Mouse (Mus musculus) liver, embryonic 16.5 days (tissue): Measurements from ENCODE around the gene Zkscan2. TPM values are rescaled to one million over a fixed set of nuclear protein-coding genes. Genes with fewer than 3 reads are reported as not detected.

Source experiments
- ATAC-seq: fragments of 200-750 bp; cut with Nextera tagmentation; 2 replicates; pipeline ENCODE4 v1.8.0; 2017; ENCODE audit warnings: low read depth, mild to moderate bottlenecking, moderate number of reproducible peaks, moderate library complexity
- H3K27ac ChIP-seq: fragments of 300-500 bp; sonication (generic); 2 replicates; pipeline ENCODE4 v1.5.1; 2014; ENCODE audit warnings: mild to moderate bottlenecking, low read length
- H3K27me3 ChIP-seq: fragments of 300-500 bp; sonication (generic); 2 replicates; pipeline ENCODE4 v1.6.1; 2014; ENCODE audit warnings: low read depth, low read length, mixed read lengths; ENCODE audit not compliant: control insufficient read depth, insufficient read depth
- H3K36me3 ChIP-seq: fragments of 300-500 bp; sonication (generic); 2 replicates; pipeline ENCODE4 v1.6.1; 2014; ENCODE audit warnings: mild to moderate bottlenecking; ENCODE audit not compliant: control insufficient read depth, insufficient read depth
- H3K4me1 ChIP-seq: fragments of 300-500 bp; sonication (generic); 2 replicates; pipeline ENCODE4 v1.6.1; 2014; ENCODE audit warnings: low read depth, low read length, mixed read lengths; ENCODE audit not compliant: control insufficient read depth
- H3K4me2 ChIP-seq: fragments of 300-500 bp; sonication (generic); 2 replicates; pipeline ENCODE4 v1.6.1; 2014; ENCODE audit warnings: low read depth, low read length, mixed read lengths
- H3K4me3 ChIP-seq: fragments of 300-500 bp; sonication (generic); 2 replicates; pipeline ENCODE4 v1.5.1; 2014; ENCODE audit warnings: low read depth, mild to moderate bottlenecking, low read length
- H3K9ac ChIP-seq: fragments of 300-500 bp; sonication (generic); 2 replicates; pipeline ENCODE4 v1.6.1; 2014; ENCODE audit warnings: low read depth, low read length
- H3K9me3 ChIP-seq: fragments of 300-500 bp; sonication (generic); replicated peaks from 2 replicates; pipeline ENCODE4 v1.6.1; 2016; ENCODE audit warnings: low read length; ENCODE audit not compliant: control insufficient read depth
- WGBS: fragments of 180-500 bp; shearing (Covaris S2); extraction: QIAGEN DNeasy Blood & Tissue Kit; methylation state at CpG from one replicate; pipeline ENCODE4 v1.1.7; 2014; ENCODE audit not compliant: insufficient replicate concordance; 5-methylcytosine and 5-hydroxymethylcytosine counted together
- polyA plus RNA-seq: library from polyadenylated mRNA; unstranded; fragments of >200 nt; fragmentation: Nextera tagmentation; extraction: Ambion mirVana; gene quantifications from 2 replicates; pipeline ENCODE4 v1.2.1, GENCODE M21; 2015

Gene Zkscan2
- polyA plus RNA-seq, 1 experiment from 2014 or later = 0.06 TPM

DNA sequence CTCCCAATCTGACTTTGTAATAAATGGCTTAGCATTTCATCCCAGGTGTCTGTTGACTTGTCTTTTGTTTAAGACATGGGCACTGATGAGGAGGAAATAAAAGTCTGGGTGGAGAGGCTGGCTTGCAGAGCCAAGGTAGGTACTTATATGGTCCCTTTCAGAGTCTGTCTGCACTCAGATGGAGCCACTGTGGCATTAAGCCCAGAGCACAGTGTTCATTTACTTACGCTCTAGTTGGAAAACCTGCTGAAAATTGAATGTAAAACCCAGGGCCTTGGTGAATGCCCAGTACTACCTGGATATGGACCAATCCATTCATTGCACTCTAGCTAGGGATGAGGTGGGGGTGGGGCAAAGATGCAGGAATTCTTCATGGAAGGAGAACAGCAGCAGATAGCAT, 32.3 kb downstream of the Zkscan2 start:
- H3K9me3 ChIP-seq = no peaks in the 10 kb centered on the region
- no peak overlapping the region for H3K9ac ChIP-seq
- H3K27me3 ChIP-seq = no peaks in the 10 kb centered on the region
- 83% methylated on average over 1 of the region's 1 CpGs for WGBS
- H3K4me3 ChIP-seq = no peak overlapping the region
- H3K4me2 ChIP-seq = no peak overlapping the region
- peaks cover 3% of the 10 kb centered on the region for H3K4me1 ChIP-seq
- no peaks in the 10 kb centered on the region for H3K36me3 ChIP-seq
- ATAC-seq = no peak
- H3K27ac ChIP-seq = no peak overlapping the region

DNA sequence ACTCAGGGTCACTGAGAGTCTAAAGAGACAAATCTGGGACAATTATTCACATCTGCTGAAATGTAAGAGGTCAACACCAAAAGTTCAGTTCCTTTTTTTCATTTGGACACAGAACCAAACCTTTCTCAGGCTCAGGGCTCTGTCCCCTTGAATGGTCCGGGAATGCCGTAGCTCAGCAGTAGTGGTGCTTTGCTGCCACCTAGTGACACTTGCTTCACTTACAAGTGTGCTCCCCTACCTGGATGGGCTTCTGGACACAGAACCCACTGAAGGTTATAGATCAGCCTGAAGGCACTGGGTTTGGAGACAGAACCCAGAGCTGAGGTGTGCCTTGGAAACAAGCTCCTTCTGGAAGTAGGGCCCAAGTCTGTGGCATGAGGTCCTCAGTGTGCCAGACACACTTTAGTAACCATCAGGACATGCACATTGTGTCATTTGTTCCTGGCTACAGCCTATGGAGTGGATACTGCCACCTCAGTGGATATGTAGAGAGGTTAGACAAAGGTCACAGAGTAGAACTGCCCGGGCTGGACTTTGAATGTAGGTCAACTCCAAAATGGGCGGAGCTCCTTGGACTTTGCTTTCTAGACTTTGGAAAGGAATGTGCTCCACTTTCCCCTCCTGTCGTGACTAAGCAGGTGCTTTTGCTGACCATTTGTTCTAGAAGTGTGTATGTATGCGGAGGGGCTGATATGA, 34.4 kb downstream of the Zkscan2 start:
- Histone ChIP-seq H3K9ac (no peak overlapping the region), H3K36me3 (no peaks in the 10 kb centered on the region), H3K27ac (no peak overlapping the region), H3K27me3 (no peaks in the 10 kb centered on the region), H3K4me3 (no peak overlapping the region), H3K4me1 (peaks cover 24% of the 10 kb centered on the region), H3K4me2 (no peak overlapping the region), H3K9me3 (no peaks in the 10 kb centered on the region)
- ATAC-seq = peak; percentile 15; the same call in 1 of the 2 replicates
- WGBS = 24% methylated on average over 6 of the region's 6 CpGs

GRCm38 (mm10) chr7:123463569-123463968, 36.7 kb downstream of the Zkscan2 start:
- H3K27ac ChIP-seq = no peak overlapping the region
- H3K4me1 ChIP-seq = peaks cover 43% of the 10 kb centered on the region
- no peaks in the 10 kb centered on the region for H3K27me3 ChIP-seq
- peak overlapping the region; percentile 46; the same call in 1 of the 2 replicates for H3K4me2 ChIP-seq
- WGBS = 55% methylated on average over 4 of the region's 4 CpGs
- H3K4me3 ChIP-seq = peak overlapping the region; percentile 24
- no peak overlapping the region for H3K9ac ChIP-seq
- H3K36me3 ChIP-seq = no peaks in the 10 kb centered on the region
- no peak for ATAC-seq
- no peaks in the 10 kb centered on the region for H3K9me3 ChIP-seq

- WGBS = 8% methylated on average over 9 of the region's 9 CpGs
- Histone ChIP-seq H3K27ac (peak within 1 kb of the TSS; percentile 79), H3K36me3 (no peaks in the 10 kb centered on the region), H3K9ac (peak within 1 kb of the TSS; percentile 41), H3K4me1 (peaks cover 57% of the 10 kb centered on the region), H3K27me3 (no peaks in the 10 kb centered on the region), H3K9me3 (no peaks in the 10 kb centered on the region), H3K4me3 (peak within 1 kb of the TSS; percentile 43), H3K4me2 (peak within 1 kb of the TSS; percentile 46)
- peak; percentile 86 for ATAC-seq
These were observed 38.2 kb downstream of the Zkscan2 start, which contains the start of gene Aqp8 for GRCm38 (mm10) chr7:123462070-123462501. Gene Aqp8, plus strand, starts transcription at chr7:123462291.

DNA sequence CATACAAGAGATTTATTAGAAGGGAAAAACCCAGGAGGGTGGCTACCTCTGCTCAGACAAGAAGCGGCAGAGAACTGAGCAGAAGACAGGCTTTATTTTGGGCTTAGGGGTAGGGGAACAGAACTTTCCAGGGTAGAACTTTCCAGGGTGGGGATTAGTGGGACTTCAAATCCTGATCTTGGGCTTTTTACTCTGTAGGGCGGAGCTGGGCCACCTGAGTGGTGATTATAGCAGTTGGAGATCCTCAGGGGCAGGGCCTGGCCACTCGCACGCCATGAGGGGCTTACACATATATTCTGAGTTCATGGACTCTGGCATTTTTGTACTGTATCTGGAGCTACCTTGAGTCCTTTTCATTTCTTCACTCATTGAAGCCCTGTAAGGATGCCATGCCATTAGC, 38.9 kb downstream of the Zkscan2 start:
- H3K4me1 ChIP-seq = peaks cover 61% of the 10 kb centered on the region
- H3K36me3 ChIP-seq = no peaks in the 10 kb centered on the region
- no peaks in the 10 kb centered on the region for H3K27me3 ChIP-seq
- H3K27ac ChIP-seq = peak overlapping the region; percentile 79
- no peak for ATAC-seq
- no peaks in the 10 kb centered on the region for H3K9me3 ChIP-seq
- H3K9ac ChIP-seq = no peak overlapping the region
- WGBS = 75% methylated on average over 4 of the region's 4 CpGs
- peak overlapping the region; percentile 46 for H3K4me2 ChIP-seq
- no peak overlapping the region for H3K4me3 ChIP-seq

GRCm38 (mm10) chr7:123459247-123459646, 41.0 kb downstream of the Zkscan2 start:
- Histone ChIP-seq H3K27ac (peak overlapping the region; percentile 89), H3K27me3 (no peaks in the 10 kb centered on the region), H3K4me3 (peak overlapping the region; percentile 29; the same call in 1 of the 2 replicates), H3K4me1 (peaks cover 61% of the 10 kb centered on the region), H3K4me2 (peak overlapping the region; percentile 50), H3K9me3 (no peaks in the 10 kb centered on the region), H3K36me3 (no peaks in the 10 kb centered on the region), H3K9ac (peak overlapping the region; percentile 31; the same call in 1 of the 2 replicates)
- WGBS = 18% methylated on average over 4 of the region's 4 CpGs
- ATAC-seq = peak; percentile 59

DNA sequence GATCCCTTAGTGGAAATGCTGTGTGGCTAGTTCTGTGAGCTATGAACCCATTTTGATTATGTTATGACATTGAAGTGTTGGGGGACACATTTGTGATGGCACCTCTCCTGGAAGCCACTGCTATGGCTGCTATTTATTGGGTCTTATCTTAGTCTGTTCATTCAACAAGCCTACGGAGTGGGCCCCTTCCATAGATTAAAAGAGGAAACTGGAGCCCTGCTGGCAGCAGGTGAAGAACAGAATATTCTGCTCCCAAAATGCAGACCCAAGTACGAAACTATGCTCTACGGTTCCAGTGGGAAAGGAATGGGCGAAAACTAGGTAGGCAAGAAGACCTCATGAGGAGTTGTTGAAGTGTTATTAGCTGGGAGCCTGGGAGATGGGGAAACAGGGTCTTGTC, 41.9 kb downstream of the Zkscan2 start:
- Histone ChIP-seq H3K27ac (peak overlapping the region; percentile 68), H3K9ac (no peak overlapping the region), H3K4me1 (peaks cover 67% of the 10 kb centered on the region), H3K36me3 (no peaks in the 10 kb centered on the region), H3K27me3 (no peaks in the 10 kb centered on the region), H3K4me2 (peak overlapping the region; percentile 46; the same call in 1 of the 2 replicates), H3K9me3 (no peaks in the 10 kb centered on the region), H3K4me3 (0 out of 2 replicates have a peak overlapping the region, but pooled peaks have one; percentile 21)
- no peak for ATAC-seq
- WGBS = 53% methylated on average over 4 of the region's 4 CpGs

- ATAC-seq = no peak
- H3K4me1 ChIP-seq = peaks cover 43% of the 10 kb centered on the region
- H3K9me3 ChIP-seq = no peaks in the 10 kb centered on the region
- H3K27me3 ChIP-seq = no peaks in the 10 kb centered on the region
- 80% methylated on average over 3 of the region's 3 CpGs for WGBS
- H3K4me2 ChIP-seq = no peak overlapping the region
- H3K27ac ChIP-seq = no peak overlapping the region
- no peaks in the 10 kb centered on the region for H3K36me3 ChIP-seq
- no peak overlapping the region for H3K9ac ChIP-seq
- no peak overlapping the region for H3K4me3 ChIP-seq
These were observed 45.2 kb downstream of the Zkscan2 start for GRCm38 (mm10) chr7:123455088-123455487.

DNA sequence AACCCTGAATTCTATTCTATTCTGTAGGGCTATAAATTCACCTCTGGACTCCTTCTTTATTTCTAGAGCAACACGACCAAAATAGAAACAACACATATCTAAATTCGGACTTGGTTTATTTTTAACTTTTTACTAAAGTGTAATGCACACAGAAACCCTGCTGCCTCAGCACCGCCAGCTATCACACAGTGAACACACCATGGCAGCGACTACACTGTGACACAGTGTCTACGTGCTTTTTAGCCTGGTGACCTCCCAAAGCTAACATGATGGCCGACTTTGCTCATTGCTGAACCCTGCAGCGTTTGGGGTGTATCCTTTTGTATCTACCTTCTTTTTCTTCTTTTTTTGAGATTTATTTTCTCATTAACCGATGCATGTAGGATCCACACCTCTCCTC, 47.2 kb downstream of the Zkscan2 start:
- H3K27ac ChIP-seq = no peak overlapping the region
- WGBS = 57% methylated on average over 8 of the region's 8 CpGs
- no peak overlapping the region for H3K9ac ChIP-seq
- peak; percentile 57 for ATAC-seq
- H3K4me3 ChIP-seq = no peak overlapping the region
- H3K4me1 ChIP-seq = peaks cover 27% of the 10 kb centered on the region
- H3K27me3 ChIP-seq = no peaks in the 10 kb centered on the region
- H3K9me3 ChIP-seq = no peaks in the 10 kb centered on the region
- H3K4me2 ChIP-seq = no peak overlapping the region
- no peaks in the 10 kb centered on the region for H3K36me3 ChIP-seq
